Mouse (Mus musculus) retina, embryonic 14.5 days (tissue): ENCODE results near the gene Jazf1.

Experiments
- DNase-seq: peaks from one replicate; pipeline ENCODE4 v3.0.0-alpha.2; 2015; ENCODE audit warnings: low spot score

The Jazf1 gene

DNA sequence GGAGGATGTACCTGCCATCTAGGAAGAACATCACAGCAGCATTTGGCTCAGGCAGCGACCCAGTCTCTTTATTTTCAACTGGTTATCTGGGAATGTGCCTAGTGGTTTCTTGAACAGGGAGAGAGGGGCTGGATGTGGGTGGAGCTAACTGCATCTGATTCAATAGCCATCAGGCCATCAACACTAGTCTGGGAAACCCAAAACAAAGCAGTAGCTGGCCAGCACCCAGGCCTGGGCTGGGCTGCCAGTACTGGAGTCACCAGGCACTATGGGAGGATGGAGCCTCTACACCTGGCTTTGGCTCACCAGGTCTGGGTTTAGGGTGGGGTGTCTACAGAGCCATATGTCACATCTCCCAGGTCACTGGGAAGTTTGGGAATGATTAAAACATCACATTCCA lies 271.7 kb downstream of the Jazf1 start:
- peak; percentile 9 for DNase-seq

DNA sequence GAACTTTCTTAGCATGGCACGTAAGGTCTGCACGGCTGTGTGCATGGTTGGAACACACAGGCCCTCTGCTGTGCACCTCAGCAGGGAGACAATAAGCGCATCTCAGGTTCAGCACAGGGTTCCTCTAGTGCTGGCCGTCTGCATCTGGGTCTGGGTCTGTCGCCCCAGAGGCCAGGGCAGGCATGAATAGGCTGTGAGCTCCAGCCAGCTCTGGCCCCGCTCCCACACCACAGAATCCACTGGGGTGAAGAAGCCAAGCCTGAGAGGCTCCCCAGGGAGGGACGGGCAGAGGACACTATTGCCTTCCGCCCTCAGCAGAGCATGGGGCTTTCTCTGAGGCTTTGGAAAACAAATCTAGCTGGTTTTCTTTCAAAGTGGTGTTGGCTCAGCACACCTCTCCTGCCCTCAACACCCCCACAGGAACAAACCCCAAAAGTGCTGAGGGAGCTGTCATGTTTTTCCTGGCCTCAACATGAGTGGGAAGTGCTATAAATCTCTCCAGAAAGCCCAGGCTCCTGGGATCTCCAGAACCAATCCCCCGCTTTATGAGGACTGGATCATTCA lies 272.3 kb downstream of the Jazf1 start:
- DNase-seq = no peak

DNA sequence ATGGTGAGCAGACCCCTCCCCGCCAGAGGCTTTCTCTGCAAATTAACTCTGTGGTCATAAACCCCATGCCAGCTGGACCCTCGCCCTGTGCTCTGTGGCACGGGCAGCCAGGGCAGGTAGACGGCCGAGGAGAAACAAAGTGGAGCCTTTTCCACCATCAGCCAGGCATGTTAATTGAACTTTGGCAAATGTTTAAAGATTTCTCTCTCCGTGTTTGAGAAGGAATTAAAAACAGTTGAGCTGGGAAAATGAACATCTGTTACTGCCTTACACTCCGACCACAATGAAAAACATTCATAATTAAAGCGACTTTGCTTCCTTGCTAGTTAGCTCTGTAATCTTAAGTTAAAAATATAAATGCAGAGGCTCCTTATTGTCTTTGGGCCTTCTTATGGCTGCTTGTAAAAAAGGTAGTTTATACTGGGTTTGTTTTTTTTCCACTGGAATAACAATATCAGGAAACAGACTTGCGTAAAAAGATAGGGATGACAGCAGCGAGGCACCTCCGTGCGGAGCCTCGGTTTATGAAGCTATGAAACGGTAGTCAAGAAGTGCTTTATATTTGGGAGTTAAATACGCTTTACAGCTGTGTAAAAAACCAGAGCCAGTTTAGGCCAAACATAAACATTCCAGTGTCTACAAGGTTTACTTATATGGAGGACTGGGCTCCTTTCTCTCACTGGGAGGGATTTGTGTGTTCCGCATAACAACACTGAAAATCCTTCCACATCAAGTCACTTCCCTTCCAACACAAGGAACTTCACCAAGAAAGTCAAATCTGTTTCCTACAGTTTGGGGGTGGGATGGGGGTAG lies 273.2 kb downstream of the Jazf1 start:
- DNase-seq = no peak

DNA sequence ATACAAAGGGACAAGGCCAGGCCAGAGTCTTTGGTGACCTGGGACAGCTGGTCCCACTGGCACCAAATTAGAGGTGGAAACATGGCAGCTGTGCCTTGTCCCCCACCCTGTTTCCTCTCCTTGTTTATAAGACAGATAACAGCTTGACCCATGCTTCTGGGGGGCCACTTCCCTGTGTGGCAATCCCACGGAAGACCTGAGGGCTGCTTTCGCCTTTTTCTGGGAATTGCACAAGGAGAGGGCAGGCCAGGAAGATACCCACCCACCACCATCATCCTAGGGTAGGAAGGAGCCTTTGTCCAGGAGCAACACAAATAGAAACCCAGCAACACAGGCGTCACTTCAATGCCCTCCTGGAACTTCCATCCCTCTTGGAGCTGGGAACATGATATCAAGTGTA lies 276.0 kb downstream of the Jazf1 start:
- DNase-seq = no peak

DNA sequence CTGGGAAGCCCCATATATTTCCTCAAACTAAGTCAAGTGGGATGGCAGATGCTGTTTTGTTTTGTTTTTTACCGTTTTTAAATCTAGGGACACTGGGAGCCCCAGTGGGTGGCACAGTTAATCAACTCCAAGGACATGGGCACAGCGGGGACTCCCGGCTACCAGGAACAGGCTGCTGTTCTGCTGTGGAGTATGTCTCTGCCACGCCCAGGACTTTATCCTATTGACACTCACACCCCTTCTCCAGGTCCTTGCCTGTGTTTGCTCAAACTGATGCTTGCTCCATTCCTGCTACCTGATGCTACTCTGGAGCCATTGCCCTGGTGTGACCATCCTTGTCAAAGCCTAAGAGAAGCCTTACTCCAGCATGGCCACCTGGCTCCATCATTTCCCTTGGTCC lies 277.6 kb downstream of the Jazf1 start:
- no peak for DNase-seq

DNA sequence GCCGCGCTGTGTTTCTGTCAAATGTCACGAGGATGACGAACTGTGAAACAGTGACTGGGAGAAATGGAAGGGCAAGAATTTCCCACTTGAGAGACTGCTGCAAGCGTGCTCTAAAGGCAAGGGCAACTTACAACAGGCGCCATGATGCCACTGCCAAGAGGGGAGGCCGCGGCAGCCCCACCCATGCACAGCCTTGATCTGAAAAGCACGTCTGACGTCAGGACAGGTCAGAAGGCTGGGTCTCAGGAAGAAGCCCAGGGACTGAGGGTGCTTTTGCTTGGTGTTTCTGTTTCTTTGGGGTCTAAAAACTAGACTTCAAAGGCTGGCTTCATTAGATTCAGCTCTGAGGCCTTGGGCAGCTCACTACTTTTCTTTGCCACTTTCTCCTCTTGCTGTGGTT lies 278.1 kb downstream of the Jazf1 start:
- DNase-seq = no peak

DNA sequence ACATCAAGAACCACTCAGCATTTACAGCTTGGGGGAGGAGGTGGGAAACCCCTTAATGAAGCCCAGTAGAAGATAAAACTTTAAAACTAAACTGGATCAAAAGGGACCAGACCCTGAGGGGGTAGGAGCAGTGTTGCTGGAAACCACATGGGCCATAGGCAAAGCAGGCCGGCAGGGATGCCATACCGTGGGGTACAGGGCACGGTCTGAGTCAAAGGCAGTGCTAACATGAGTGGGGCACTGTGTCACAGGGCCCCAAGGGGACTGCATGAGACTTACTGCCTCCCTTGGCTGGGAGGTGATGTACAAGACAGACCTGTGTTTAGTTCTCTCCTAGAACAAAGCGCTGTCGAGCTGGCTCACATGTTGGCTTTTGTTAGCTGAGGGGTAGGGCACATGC lies 288.9 kb downstream of the Jazf1 start:
- no peak for DNase-seq

DNA sequence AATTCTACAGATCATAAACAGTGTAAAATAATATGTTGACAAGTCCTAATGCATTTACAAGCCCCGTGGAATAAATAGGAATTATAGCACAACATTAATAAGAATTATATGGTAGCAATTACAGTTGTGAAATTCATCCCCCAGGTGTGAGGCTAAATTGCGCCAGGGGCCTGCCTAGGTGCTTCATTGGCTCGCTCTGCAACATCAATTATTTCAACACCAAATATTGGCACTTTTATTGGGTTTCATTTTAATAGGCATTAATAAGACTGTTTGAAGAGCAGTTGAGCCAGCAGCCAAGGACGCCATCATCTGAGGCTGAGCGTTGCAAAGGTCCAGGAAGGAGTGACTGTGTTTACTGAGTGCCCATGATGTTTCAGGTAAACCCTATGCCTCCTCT lies 289.9 kb downstream of the Jazf1 start:
- DNase-seq = no peak

DNA sequence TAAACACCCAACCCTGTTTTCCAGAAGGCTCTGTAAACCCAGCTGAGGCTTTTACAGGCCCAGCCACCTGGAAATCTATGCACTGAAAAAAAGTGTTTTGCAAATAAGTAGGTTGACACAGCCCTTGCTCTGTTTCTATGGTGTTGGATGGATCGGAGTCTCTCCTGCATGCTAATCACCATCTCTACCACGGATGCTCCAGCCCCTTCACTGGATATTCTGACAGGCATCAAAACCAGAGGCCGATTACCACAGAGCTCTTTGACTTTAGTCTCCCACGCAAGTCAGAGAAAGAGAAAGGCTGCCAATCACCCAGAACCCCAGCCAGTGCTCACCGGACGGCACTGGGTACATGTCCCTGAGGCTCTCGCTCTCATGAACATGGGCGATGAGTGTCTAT lies 291.4 kb downstream of the Jazf1 start:
- no peak for DNase-seq

DNA sequence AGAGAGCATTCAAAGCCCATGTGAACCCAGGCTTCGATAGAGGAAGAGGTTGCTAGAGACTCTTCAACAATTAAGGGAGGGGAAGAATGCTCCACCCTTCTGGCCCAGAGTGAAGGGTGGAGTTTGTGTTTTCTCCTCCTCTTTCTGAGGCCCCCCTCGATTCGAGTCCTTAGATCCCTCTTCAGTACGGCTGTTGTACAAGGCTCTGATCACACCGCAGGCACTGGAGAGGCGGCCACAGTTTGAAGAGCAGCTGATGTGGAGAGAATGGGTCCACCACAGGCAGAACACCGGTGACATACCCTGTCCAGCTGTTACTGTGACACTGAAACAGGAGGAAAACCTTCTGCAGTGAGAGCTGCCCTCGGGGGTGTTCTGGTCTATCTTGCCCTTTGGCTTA lies 292.5 kb downstream of the Jazf1 start:
- DNase-seq = no peak

DNA sequence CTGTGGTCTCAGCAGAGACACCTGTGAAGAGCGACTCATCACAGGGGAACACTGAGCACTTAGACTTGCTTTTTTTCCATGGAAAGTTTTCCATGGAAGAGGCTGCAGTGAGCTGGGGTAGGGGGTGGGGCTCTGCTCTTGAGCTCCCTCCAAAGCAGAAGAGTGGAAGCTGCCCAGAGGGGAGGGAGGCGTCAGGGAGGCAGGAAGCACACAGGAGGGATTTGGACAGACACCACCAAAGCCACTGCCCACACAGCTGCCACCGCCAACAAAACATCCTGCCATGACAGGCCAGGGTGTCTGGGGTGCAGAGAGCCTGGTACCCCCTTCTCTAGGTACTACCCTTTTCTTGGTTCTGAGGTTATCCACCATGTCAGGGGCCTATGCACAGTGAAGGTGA lies 293.1 kb downstream of the Jazf1 start:
- no peak for DNase-seq

DNA sequence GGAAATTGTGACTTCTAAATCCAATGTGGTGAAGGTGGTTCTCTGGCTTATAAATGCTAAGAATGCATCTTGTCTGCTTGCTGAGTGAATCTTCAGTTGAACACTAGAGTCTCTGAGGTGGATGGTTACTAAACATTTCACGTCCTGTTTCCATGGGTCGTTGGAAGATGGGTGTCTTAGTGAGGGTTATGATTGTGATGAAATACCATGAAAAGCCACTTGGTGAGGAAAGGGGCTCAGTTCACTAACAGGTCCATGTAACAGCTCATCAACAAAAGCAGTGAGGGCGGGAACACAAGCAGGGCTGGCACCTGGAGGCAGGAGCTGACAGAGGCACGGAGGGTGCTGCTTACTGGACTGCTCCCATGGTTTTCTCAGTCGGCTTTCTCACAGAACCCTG lies 295.3 kb downstream of the Jazf1 start:
- DNase-seq = no peak

DNA sequence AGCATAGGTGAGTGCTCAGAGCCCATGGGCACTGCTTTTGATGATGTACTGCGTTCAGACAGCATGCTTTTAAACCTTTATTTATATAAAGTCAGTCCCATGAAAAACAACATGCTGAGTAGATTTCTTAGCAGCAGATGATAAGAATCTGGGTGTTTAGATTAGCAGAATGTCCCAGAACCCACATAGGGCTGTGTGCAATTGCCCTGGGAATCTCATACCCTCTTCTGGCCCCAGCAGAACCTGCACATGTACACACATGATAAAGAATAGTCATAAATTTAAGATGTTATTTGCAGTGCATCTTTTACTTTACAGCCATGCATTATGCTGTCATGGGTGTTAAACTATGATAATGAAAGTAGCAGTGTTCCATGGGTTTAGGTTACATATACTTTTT lies 297.6 kb downstream of the Jazf1 start:
- DNase-seq = no peak

DNA sequence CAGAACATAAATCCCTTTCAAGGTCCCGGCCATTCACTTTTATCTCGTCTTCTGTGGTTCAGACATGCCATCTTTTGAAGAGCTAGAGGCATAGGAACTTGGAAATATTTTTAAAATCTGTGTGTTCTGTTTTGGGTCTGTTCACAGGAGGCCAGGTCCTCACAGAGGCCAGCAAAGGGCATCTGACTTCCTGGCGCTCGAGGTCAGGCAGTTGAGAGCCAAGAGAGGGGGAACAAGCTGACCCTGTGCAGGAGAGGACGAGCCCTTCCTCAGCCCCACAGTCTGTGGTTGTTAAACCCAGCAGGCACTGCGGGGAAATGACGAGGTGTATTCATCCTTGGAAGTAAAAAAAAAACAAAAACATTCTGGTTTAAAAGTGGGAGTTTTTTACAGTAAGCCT lies 303.2 kb downstream of the Jazf1 start:
- no peak for DNase-seq

DNA sequence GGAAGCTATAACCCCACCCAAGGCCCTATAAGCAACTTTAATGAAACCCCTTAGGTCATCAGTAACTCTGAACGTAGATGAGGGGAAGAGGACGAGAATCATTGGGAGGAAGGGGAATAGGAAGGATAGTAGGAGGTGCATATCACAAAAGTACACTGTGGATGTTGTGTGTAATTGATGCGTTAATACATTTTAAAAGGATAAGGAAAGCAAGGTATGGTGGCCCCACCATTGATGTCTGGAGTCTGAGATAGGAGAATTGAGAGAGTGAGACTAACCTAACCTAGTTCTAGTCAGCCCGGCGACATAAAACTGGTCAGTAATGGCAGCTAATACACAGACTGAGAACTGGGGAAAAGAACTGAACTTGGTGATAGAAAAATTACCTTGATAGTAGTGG lies 315.6 kb downstream of the Jazf1 start:
- no peak for DNase-seq

DNA sequence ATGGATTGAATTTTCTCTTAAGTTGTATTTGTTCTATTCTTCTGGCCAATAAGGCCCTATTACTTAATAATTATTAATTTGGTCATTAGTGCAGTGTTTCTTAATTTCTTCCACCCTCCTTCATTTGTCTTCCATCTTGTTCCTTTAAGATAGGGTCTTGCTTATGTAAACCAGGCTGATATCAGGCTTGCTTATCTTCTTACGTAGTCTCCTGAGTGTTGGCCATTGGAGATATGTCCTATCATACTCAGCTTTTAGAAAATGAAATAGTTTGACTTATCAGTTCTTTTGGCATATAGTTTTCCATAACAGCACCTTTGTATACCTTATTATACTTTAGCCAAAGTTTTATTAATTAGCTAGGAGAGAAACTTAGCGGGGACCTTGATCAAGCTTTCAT lies 333.8 kb downstream of the Jazf1 start:
- DNase-seq = no peak

DNA sequence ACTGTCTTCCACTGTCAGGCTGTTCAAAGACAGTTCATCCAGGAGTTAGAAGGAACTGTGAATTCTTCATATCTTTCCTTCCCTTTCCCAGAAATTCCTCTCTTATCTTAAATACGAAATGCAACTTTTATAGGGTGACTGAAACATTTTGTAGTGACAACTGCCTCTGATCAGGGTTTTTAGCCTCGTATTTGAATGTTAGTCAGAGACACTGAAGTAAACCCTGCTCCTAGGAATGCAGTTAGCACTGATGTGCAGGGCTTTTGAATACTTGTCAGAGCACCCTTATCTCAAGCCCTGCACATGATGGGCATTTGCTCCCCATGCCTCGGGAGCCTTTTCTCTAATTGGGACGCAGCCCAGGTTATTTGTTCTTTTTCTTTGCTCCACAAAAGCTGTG lies 338.1 kb downstream of the Jazf1 start:
- DNase-seq = no peak

DNA sequence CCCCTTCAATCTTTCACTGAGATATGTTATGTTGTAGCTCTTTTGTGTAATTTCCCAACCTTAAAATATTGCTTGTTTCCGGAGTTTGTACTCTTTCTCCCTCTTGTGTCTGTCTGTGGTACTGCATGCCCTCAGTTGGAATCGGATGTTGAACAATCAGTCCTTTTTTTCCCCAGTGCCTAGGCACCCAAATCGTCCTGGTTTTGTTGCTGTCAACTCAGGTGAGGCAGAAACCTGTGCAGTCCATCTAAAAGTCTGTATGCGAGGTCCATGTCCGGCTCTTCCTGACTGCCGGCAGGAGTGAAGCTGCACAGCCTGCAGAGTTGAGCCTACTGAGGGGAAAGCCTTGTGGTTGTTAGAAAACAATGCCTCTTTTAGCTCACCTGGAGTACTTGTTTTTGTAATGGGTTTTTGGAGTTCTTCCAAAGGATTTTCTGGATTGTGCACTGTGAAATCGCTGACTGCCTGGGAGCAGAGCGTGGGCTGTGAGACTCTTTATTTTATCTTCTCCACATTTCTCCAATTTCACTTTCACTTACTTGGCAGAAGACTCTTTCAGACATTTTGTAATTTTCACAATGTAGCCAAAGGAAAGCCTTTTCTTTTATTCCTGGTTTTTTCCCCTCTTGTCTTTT lies 343.5 kb downstream of the Jazf1 start:
- DNase-seq = peak; percentile 77
